In genomic region chr11:117826916-117827315, GRCm38 (mm10) we compare ENCODE assay signal across 10 mouse cellular contexts. TPM values are rescaled to one million over a fixed set of nuclear protein-coding genes. Genes with fewer than 3 reads are reported as not detected.
A peak's percentile ranks its signal among the peaks of the same experiment; 100 is the strongest.
DNase-seq lines count a peak whose midpoint lies in the region; ATAC-seq and TF ChIP-seq lines count a peak whose summit lies in the region.
"Had no signal": no experiment of that assay in that cellular context is flagged by ENCODE, and none has a peak within 500 bp of the region (broad histone marks: within the 10 kb centered on the region; RNA-seq: fewer than 3 reads in every experiment).

No protein-coding gene starts in this region.

- H3K36me3 ChIP-seq in hindbrain, embryonic 10.5 days, result peaks cover 23% of the 10 kb centered on the region
- H3K36me3 ChIP-seq in hindbrain, postnatal 0 days (ENCODE audit: insufficient read depth, low read length), result no peaks in the 10 kb centered on the region
- H3K36me3 ChIP-seq in limb, embryonic 10.5 days, result peaks cover 25% of the 10 kb centered on the region
- no peaks in the 10 kb centered on the region for H3K36me3 ChIP-seq in stomach, postnatal 0 days (ENCODE audit: control insufficient read depth, insufficient read depth, low read length)
- H3K36me3 ChIP-seq in neural tube, embryonic 15.5 days, result no peaks in the 10 kb centered on the region

- TF ChIP-seq CTCF in hindbrain, postnatal 0 days (IDR thresholded peaks at IDR 0.05; ENCODE audit: low read depth), result no peak
- TF ChIP-seq CTCF in stomach, postnatal 0 days (IDR thresholded peaks at IDR 0.05; ENCODE audit: low read depth), result no peak

- 77% methylated on average over 8 of the region's 8 CpGs for WGBS in hindbrain, embryonic 10.5 days
- WGBS in hindbrain, postnatal 0 days, result 71% methylated on average over 8 of the region's 8 CpGs
- WGBS in limb, embryonic 10.5 days, result 75% methylated on average over 8 of the region's 8 CpGs
- WGBS in stomach, postnatal 0 days, result 38% methylated on average over 8 of the region's 8 CpGs
- WGBS in neural tube, embryonic 15.5 days, result 75% methylated on average over 8 of the region's 8 CpGs

- no peaks in the 10 kb centered on the region for H3K27me3 ChIP-seq in hindbrain, embryonic 10.5 days (ENCODE audit: insufficient read depth, poor library complexity, severe bottlenecking)
- no peaks in the 10 kb centered on the region for H3K27me3 ChIP-seq in hindbrain, postnatal 0 days (ENCODE audit: insufficient read depth, low read length)
- no peaks in the 10 kb centered on the region for H3K27me3 ChIP-seq in limb, embryonic 10.5 days (ENCODE audit: low read depth, poor library complexity, severe bottlenecking)
- no peaks in the 10 kb centered on the region for H3K27me3 ChIP-seq in stomach, postnatal 0 days (ENCODE audit: control insufficient read depth, insufficient read depth, low read length)
- H3K27me3 ChIP-seq in neural tube, embryonic 15.5 days (replicated peaks), result no peaks in the 10 kb centered on the region

- no peak overlapping the region for H3K4me2 ChIP-seq in hindbrain, postnatal 0 days (ENCODE audit: low read depth, low read length)
- peak overlapping the region; percentile 79 for H3K4me2 ChIP-seq in stomach, postnatal 0 days (replicated peaks; ENCODE audit: low read depth)
- no peak overlapping the region for H3K4me2 ChIP-seq in neural tube, embryonic 15.5 days

- no peak for ATAC-seq in hindbrain, postnatal 0 days
- no peak for ATAC-seq in stomach, postnatal 0 days (ENCODE audit: low FRiP score, low TSS enrichment)
- ATAC-seq in neural tube, embryonic 15.5 days (ENCODE audit: low FRiP score), result no peak
- ATAC-seq: lung, postnatal 0 days had no signal

- peaks cover 62% of the 10 kb centered on the region for H3K4me1 ChIP-seq in hindbrain, embryonic 10.5 days (replicated peaks)
- H3K4me1 ChIP-seq in hindbrain, postnatal 0 days (ENCODE audit: insufficient read depth, low read length), result peaks cover 14% of the 10 kb centered on the region
- peaks cover 62% of the 10 kb centered on the region for H3K4me1 ChIP-seq in limb, embryonic 10.5 days
- H3K4me1 ChIP-seq in stomach, postnatal 0 days (replicated peaks; ENCODE audit: control insufficient read depth, insufficient read depth), result peaks cover 16% of the 10 kb centered on the region
- H3K4me1 ChIP-seq in neural tube, embryonic 15.5 days, result peaks cover 63% of the 10 kb centered on the region

- H3K9me3 ChIP-seq in hindbrain, embryonic 10.5 days, result no peaks in the 10 kb centered on the region
- no peaks in the 10 kb centered on the region for H3K9me3 ChIP-seq in hindbrain, postnatal 0 days (ENCODE audit: low read length)
- H3K9me3 ChIP-seq in limb, embryonic 10.5 days (replicated peaks), result no peaks in the 10 kb centered on the region
- no peaks in the 10 kb centered on the region for H3K9me3 ChIP-seq in stomach, postnatal 0 days (ENCODE audit: control insufficient read depth, low read length)
- H3K9me3 ChIP-seq in neural tube, embryonic 15.5 days (replicated peaks), result no peaks in the 10 kb centered on the region

- H3K9ac ChIP-seq in hindbrain, postnatal 0 days (replicated peaks; ENCODE audit: low read length), result no peak overlapping the region
- no peak overlapping the region for H3K9ac ChIP-seq in stomach, postnatal 0 days (ENCODE audit: low read length)
- H3K9ac ChIP-seq in neural tube, embryonic 15.5 days (replicated peaks), result no peak overlapping the region

- no peak for DNase-seq in hindbrain, embryonic 10.5 days (ENCODE audit: low spot score)
- DNase-seq in hindbrain, postnatal 0 days (ENCODE audit: low spot score), result no peak
- DNase-seq in thymus, postnatal 14 days, result peak; percentile 40
- DNase-seq in thymus, postnatal 10 days (ENCODE audit: low spot score in 2 of 2), result no peak
- no peak for DNase-seq in limb, embryonic 10.5 days (ENCODE audit: low spot score)
- DNase-seq in stomach, postnatal 0 days (ENCODE audit: low spot score), result no peak
- no peak for DNase-seq in urinary bladder, postnatal 10 days (ENCODE audit: low spot score)

- H3K27ac ChIP-seq in hindbrain, embryonic 10.5 days, result no peak overlapping the region
- no peak overlapping the region for H3K27ac ChIP-seq in hindbrain, postnatal 0 days
- peak overlapping the region; percentile 96 for H3K27ac ChIP-seq in limb, embryonic 10.5 days
- peak overlapping the region; percentile 84; the same call in 1 of the 2 replicates for H3K27ac ChIP-seq in stomach, postnatal 0 days (replicated peaks)
- no peak overlapping the region for H3K27ac ChIP-seq in neural tube, embryonic 15.5 days (replicated peaks)
- H3K27ac ChIP-seq: heart, adult 2 months had no signal

- no peak for TF ChIP-seq EP300 in stomach, postnatal 0 days (optimal IDR thresholded peaks at IDR 0.05)

- peak overlapping the region; percentile 73; the same call in 1 of the 2 replicates for H3K4me3 ChIP-seq in hindbrain, embryonic 10.5 days
- H3K4me3 ChIP-seq in hindbrain, postnatal 0 days (ENCODE audit: low read length), result no peak overlapping the region
- no peak overlapping the region for H3K4me3 ChIP-seq in limb, embryonic 10.5 days
- no peak overlapping the region for H3K4me3 ChIP-seq in stomach, postnatal 0 days (ENCODE audit: low read depth, low read length)
- H3K4me3 ChIP-seq in neural tube, embryonic 15.5 days (replicated peaks), result no peak overlapping the region
- H3K4me3 ChIP-seq: heart, adult 2 months had no signal

RNA-seq across cellular contexts. Expression of gene Tk1, which starts 1.0 kb away (rescaled TPM):
- 106 and 132 TPM in 2 replicates for polyA plus RNA-seq in hindbrain, embryonic 10.5 days (2016; fragmentation: Nextera tagmentation; extraction: Ambion mirVana)
- total RNA-seq in hindbrain, postnatal 0 days (2014; rRNA removed), result 26.1 and 31.5 TPM in 2 replicates
- 21.2 and 25.0 TPM in 2 replicates for polyA plus RNA-seq in hindbrain, postnatal 0 days (2015; fragmentation: Nextera tagmentation; extraction: Ambion mirVana)
- polyA plus RNA-seq in limb, embryonic 10.5 days (2016; fragmentation: Nextera tagmentation; extraction: Ambion mirVana), result 170 and 183 TPM in 2 replicates
- 47.1 and 58.0 TPM in 2 replicates for polyA plus RNA-seq in stomach, postnatal 0 days (2015; fragmentation: Nextera tagmentation; extraction: Ambion mirVana)
- polyA plus RNA-seq in neural tube, embryonic 15.5 days (2015; fragmentation: Nextera tagmentation; extraction: Ambion mirVana), result 15.6 and 42.9 TPM in 2 replicates

RNA-seq across cellular contexts. Expression of gene Afmid, which starts 1.2 kb away (rescaled TPM):
- 3.8 and 4.0 TPM in 2 replicates for polyA plus RNA-seq in hindbrain, embryonic 10.5 days (2016; fragmentation: Nextera tagmentation; extraction: Ambion mirVana)
- 4.8 and 7.5 TPM in 2 replicates for total RNA-seq in hindbrain, postnatal 0 days (2014; rRNA removed)
- polyA plus RNA-seq in hindbrain, postnatal 0 days (2015; fragmentation: Nextera tagmentation; extraction: Ambion mirVana), result 7.9 and 9.0 TPM in 2 replicates
- polyA plus RNA-seq in limb, embryonic 10.5 days (2016; fragmentation: Nextera tagmentation; extraction: Ambion mirVana), result 2.4 and 3.3 TPM in 2 replicates
- polyA plus RNA-seq in stomach, postnatal 0 days (2015; fragmentation: Nextera tagmentation; extraction: Ambion mirVana), result 5.7 and 7.7 TPM in 2 replicates
- 6.0 and 8.0 TPM in 2 replicates for polyA plus RNA-seq in neural tube, embryonic 15.5 days (2015; fragmentation: Nextera tagmentation; extraction: Ambion mirVana)

RNA-seq across cellular contexts. Expression of gene Gm20708, which starts 17.4 kb away (rescaled TPM):
- polyA plus RNA-seq in hindbrain, embryonic 10.5 days (2016; fragmentation: Nextera tagmentation; extraction: Ambion mirVana), result 0.30 and 0.31 TPM in 2 replicates
- total RNA-seq in hindbrain, postnatal 0 days (2014; rRNA removed), result 2.6 TPM in 1 of 2 replicates, not detected in the other
- 0.67 and 1.4 TPM in 2 replicates for polyA plus RNA-seq in hindbrain, postnatal 0 days (2015; fragmentation: Nextera tagmentation; extraction: Ambion mirVana)
- 0.23 and 0.58 TPM in 2 replicates for polyA plus RNA-seq in limb, embryonic 10.5 days (2016; fragmentation: Nextera tagmentation; extraction: Ambion mirVana)
- 0.18 and 0.24 TPM in 2 replicates for polyA plus RNA-seq in stomach, postnatal 0 days (2015; fragmentation: Nextera tagmentation; extraction: Ambion mirVana)
- polyA plus RNA-seq in neural tube, embryonic 15.5 days (2015; fragmentation: Nextera tagmentation; extraction: Ambion mirVana), result 0.95 and 1.7 TPM in 2 replicates

RNA-seq across cellular contexts. Expression of gene Syngr2, which starts 17.4 kb away (rescaled TPM):
- 33.7 and 42.3 TPM in 2 replicates for polyA plus RNA-seq in hindbrain, embryonic 10.5 days (2016; fragmentation: Nextera tagmentation; extraction: Ambion mirVana)
- total RNA-seq in hindbrain, postnatal 0 days (2014; rRNA removed), result 21.5 and 31.7 TPM in 2 replicates
- 17.2 and 18.8 TPM in 2 replicates for polyA plus RNA-seq in hindbrain, postnatal 0 days (2015; fragmentation: Nextera tagmentation; extraction: Ambion mirVana)
- polyA plus RNA-seq in limb, embryonic 10.5 days (2016; fragmentation: Nextera tagmentation; extraction: Ambion mirVana), result 24.4 and 31.3 TPM in 2 replicates
- polyA plus RNA-seq in stomach, postnatal 0 days (2015; fragmentation: Nextera tagmentation; extraction: Ambion mirVana), result 165 and 183 TPM in 2 replicates
- 13.7 and 52.4 TPM in 2 replicates for polyA plus RNA-seq in neural tube, embryonic 15.5 days (2015; fragmentation: Nextera tagmentation; extraction: Ambion mirVana)

RNA-seq across cellular contexts. Expression of gene Birc5, which starts 22.1 kb away (rescaled TPM):
- polyA plus RNA-seq in hindbrain, embryonic 10.5 days (2016; fragmentation: Nextera tagmentation; extraction: Ambion mirVana), result 338 and 392 TPM in 2 replicates
- total RNA-seq in hindbrain, postnatal 0 days (2014; rRNA removed), result 5.6 and 14.6 TPM in 2 replicates
- 45.3 and 50.4 TPM in 2 replicates for polyA plus RNA-seq in hindbrain, postnatal 0 days (2015; fragmentation: Nextera tagmentation; extraction: Ambion mirVana)
- polyA plus RNA-seq in limb, embryonic 10.5 days (2016; fragmentation: Nextera tagmentation; extraction: Ambion mirVana), result 395 and 434 TPM in 2 replicates
- 67.0 and 91.7 TPM in 2 replicates for polyA plus RNA-seq in stomach, postnatal 0 days (2015; fragmentation: Nextera tagmentation; extraction: Ambion mirVana)
- polyA plus RNA-seq in neural tube, embryonic 15.5 days (2015; fragmentation: Nextera tagmentation; extraction: Ambion mirVana), result 26.7 and 88.4 TPM in 2 replicates

Comparison
In these comparisons a context has a peak if more than half of its experiments do, and no peak if none do; other contexts are left out.
1. H3K27ac ChIP-seq: peak in limb, embryonic 10.5 days (single experiment) and stomach, postnatal 0 days (single experiment); none in hindbrain, embryonic 10.5 days (single experiment), hindbrain, postnatal 0 days (single experiment) and neural tube, embryonic 15.5 days (single experiment).